Mouse (Mus musculus): ENCODE data around the gene Arpc2. TPM values are rescaled to one million over a fixed set of nuclear protein-coding genes. Genes with fewer than 3 reads are reported as not detected.
"Not testable (repeated sequence)": the region's sequence is repeated elsewhere in the genome, so short reads cannot be mapped to it uniquely, and the experiment has no call there.

Arpc2 gene
- polyA plus RNA-seq, 1 experiment from 2014 or later: 370 TPM

- not testable (repeated sequence) for H3K4me3 ChIP-seq; H3K9ac ChIP-seq; H3K27me3 ChIP-seq; H3K9me3 ChIP-seq (replicated peaks); ATAC-seq (ENCODE audit: low FRiP score); H3K27ac ChIP-seq; H3K4me2 ChIP-seq (replicated peaks)
- Histone ChIP-seq H3K36me3 (peaks cover 35% of the 10 kb centered on the region), H3K4me1 (peaks cover 20% of the 10 kb centered on the region)
- 60% methylated on average over 15 of the region's 17 CpGs for WGBS
These were observed 51.2 kb downstream of the Arpc2 start for GRCm38 (mm10) chr1:74286869-74287607.

GRCm38 (mm10) chr1:74288327-74288726 lies 52.4 kb downstream of the Arpc2 start:
- no peak overlapping the region for H3K27ac ChIP-seq
- no peak for ATAC-seq (ENCODE audit: low FRiP score)
- no peak overlapping the region for H3K4me2 ChIP-seq (replicated peaks)
- H3K9me3 ChIP-seq (replicated peaks): no peaks in the 10 kb centered on the region
- peaks cover 33% of the 10 kb centered on the region for H3K36me3 ChIP-seq
- 79% methylated on average over 4 of the region's 4 CpGs for WGBS
- H3K4me1 ChIP-seq: peaks cover 14% of the 10 kb centered on the region
- H3K4me3 ChIP-seq: no peak overlapping the region
- peak overlapping the region; percentile 35; the same call in 1 of the 2 replicates for H3K9ac ChIP-seq
- no peaks in the 10 kb centered on the region for H3K27me3 ChIP-seq

GRCm38 (mm10) chr1:74289248-74289647 lies 53.4 kb downstream of the Arpc2 start:
- H3K4me2 ChIP-seq (replicated peaks): no peak overlapping the region
- H3K27me3 ChIP-seq: no peaks in the 10 kb centered on the region
- no peak overlapping the region for H3K4me3 ChIP-seq
- no peak overlapping the region for H3K27ac ChIP-seq
- H3K4me1 ChIP-seq: peaks cover 8% of the 10 kb centered on the region
- peaks cover 33% of the 10 kb centered on the region for H3K36me3 ChIP-seq
- 91% methylated on average over 9 of the region's 9 CpGs for WGBS
- no peaks in the 10 kb centered on the region for H3K9me3 ChIP-seq (replicated peaks)
- ATAC-seq (ENCODE audit: low FRiP score): no peak
- H3K9ac ChIP-seq: no peak overlapping the region

- Histone ChIP-seq H3K36me3 (peaks cover 33% of the 10 kb centered on the region), H3K4me1 (peaks cover 8% of the 10 kb centered on the region), H3K4me2 (replicated peaks) (no peak overlapping the region), H3K27me3 (no peaks in the 10 kb centered on the region), H3K4me3 (no peak overlapping the region), H3K9me3 (replicated peaks) (no peaks in the 10 kb centered on the region), H3K27ac (no peak overlapping the region), H3K9ac (no peak overlapping the region)
- no peak for ATAC-seq (ENCODE audit: low FRiP score)
- 90% methylated on average over 2 of the region's 2 CpGs for WGBS
These were observed 53.9 kb downstream of the Arpc2 start for GRCm38 (mm10) chr1:74289740-74290139.

- no peaks in the 10 kb centered on the region for H3K9me3 ChIP-seq (replicated peaks)
- no peaks in the 10 kb centered on the region for H3K27me3 ChIP-seq
- H3K9ac ChIP-seq: no peak overlapping the region
- 96% methylated on average over 5 of the region's 5 CpGs for WGBS
- H3K36me3 ChIP-seq: peaks cover 33% of the 10 kb centered on the region
- no peak overlapping the region for H3K4me2 ChIP-seq (replicated peaks)
- H3K4me3 ChIP-seq: no peak overlapping the region
- no peak overlapping the region for H3K27ac ChIP-seq
- H3K4me1 ChIP-seq: peaks cover 10% of the 10 kb centered on the region
- ATAC-seq (ENCODE audit: low FRiP score): no peak
These were observed 54.3 kb downstream of the Arpc2 start for GRCm38 (mm10) chr1:74290141-74290540.

- Histone ChIP-seq H3K9ac (no peak overlapping the region), H3K4me1 (peaks cover 22% of the 10 kb centered on the region), H3K36me3 (peaks cover 36% of the 10 kb centered on the region), H3K4me3 (no peak overlapping the region), H3K4me2 (replicated peaks) (no peak overlapping the region), H3K9me3 (replicated peaks) (no peaks in the 10 kb centered on the region), H3K27ac (no peak overlapping the region), H3K27me3 (no peaks in the 10 kb centered on the region)
- no peak for ATAC-seq (ENCODE audit: low FRiP score)
- 87% methylated on average over 11 of the region's 11 CpGs for whole genome bisulfite sequencing
These were observed 56.6 kb downstream of the Arpc2 start for GRCm38 (mm10) chr1:74292331-74293020.

- H3K4me2 ChIP-seq (replicated peaks): no peak overlapping the region
- no peaks in the 10 kb centered on the region for H3K27me3 ChIP-seq
- no peak overlapping the region for H3K4me3 ChIP-seq
- no peak for ATAC-seq (ENCODE audit: low FRiP score)
- H3K36me3 ChIP-seq: peaks cover 36% of the 10 kb centered on the region
- no peak overlapping the region for H3K27ac ChIP-seq
- peaks cover 22% of the 10 kb centered on the region for H3K4me1 ChIP-seq
- H3K9ac ChIP-seq: no peak overlapping the region
- 85% methylated on average over 8 of the region's 8 CpGs for WGBS
- no peaks in the 10 kb centered on the region for H3K9me3 ChIP-seq (replicated peaks)
These were observed 57.5 kb downstream of the Arpc2 start for GRCm38 (mm10) chr1:74293306-74293960.

- Histone ChIP-seq H3K4me2 (replicated peaks) (no peak overlapping the region), H3K27me3 (no peaks in the 10 kb centered on the region), H3K36me3 (peaks cover 31% of the 10 kb centered on the region), H3K9me3 (replicated peaks) (no peaks in the 10 kb centered on the region), H3K4me3 (no peak overlapping the region), H3K9ac (no peak overlapping the region), H3K27ac (no peak overlapping the region), H3K4me1 (peaks cover 22% of the 10 kb centered on the region)
- ATAC-seq (ENCODE audit: low FRiP score): no peak
- WGBS: 93% methylated on average over 3 of the region's 3 CpGs
These were observed 58.3 kb downstream of the Arpc2 start for GRCm38 (mm10) chr1:74294090-74294643.

GRCm38 (mm10) chr1:74294733-74295455 lies 59.0 kb downstream of the Arpc2 start:
- Histone ChIP-seq H3K4me2 (replicated peaks) (peak overlapping the region; percentile 32; the same call in 1 of the 2 replicates), H3K27ac (peak overlapping the region; percentile 86), H3K4me1 (peaks cover 22% of the 10 kb centered on the region), H3K9ac (peak overlapping the region; percentile 54; the same call in 1 of the 2 replicates), H3K27me3 (no peaks in the 10 kb centered on the region), H3K9me3 (replicated peaks) (no peaks in the 10 kb centered on the region), H3K36me3 (peaks cover 24% of the 10 kb centered on the region), H3K4me3 (no peak overlapping the region)
- WGBS: 90% methylated on average over 6 of the region's 6 CpGs
- ATAC-seq (ENCODE audit: low FRiP score): peak; percentile 4; the same call in 1 of the 2 replicates

GRCm38 (mm10) chr1:74295456-74296171 lies 59.7 kb downstream of the Arpc2 start:
- Histone ChIP-seq H3K27me3 (no peaks in the 10 kb centered on the region), H3K4me3 (no peak overlapping the region; the same call in 1 of the 2 replicates), H3K4me1 (peaks cover 22% of the 10 kb centered on the region), H3K9me3 (replicated peaks) (no peaks in the 10 kb centered on the region), H3K4me2 (replicated peaks) (peak overlapping the region; percentile 32), H3K27ac (peak overlapping the region; percentile 86), H3K9ac (peak overlapping the region; percentile 54), H3K36me3 (peaks cover 17% of the 10 kb centered on the region)
- 26% methylated on average over 9 of the region's 9 CpGs for WGBS
- ATAC-seq (ENCODE audit: low FRiP score): peak; percentile 86

GRCm38 (mm10) chr1:74296477-74296876 lies 60.6 kb downstream of the Arpc2 start:
- Histone ChIP-seq H3K9me3 (replicated peaks) (no peaks in the 10 kb centered on the region), H3K9ac (0 out of 2 replicates have a peak overlapping the region, but pooled peaks have one; percentile 54), H3K27ac (peak overlapping the region; percentile 86), H3K27me3 (no peaks in the 10 kb centered on the region), H3K4me3 (no peak overlapping the region), H3K4me2 (replicated peaks) (no peak overlapping the region), H3K4me1 (peaks cover 22% of the 10 kb centered on the region), H3K36me3 (peaks cover 14% of the 10 kb centered on the region; the same call in 1 of the 2 replicates)
- WGBS: 67% methylated on average over 6 of the region's 6 CpGs
- ATAC-seq (ENCODE audit: low FRiP score): no peak

All from hindbrain, embryonic 12.5 days (tissue).